20 mouse cellular contexts compared by ENCODE assay signal in genomic region chr14:79181748-79182147, GRCm38 (mm10).
DNase-seq lines count a peak whose midpoint lies in the region; TF ChIP-seq lines count a peak whose summit lies in the region.
"Had no signal": no experiment of that assay in that cellular context is flagged by ENCODE, and none has a peak within 500 bp of the region (broad histone marks: within the 10 kb centered on the region; RNA-seq: fewer than 3 reads in every experiment).

No protein-coding gene starts in this region.

- H3K27ac ChIP-seq in heart, adult 2 months: peak overlapping the region; percentile 93
- H3K27ac ChIP-seq: forebrain, embryonic 10.5 days; hindbrain, embryonic 12.5 days; liver, embryonic 12.5 days; stomach, postnatal 0 days had no signal

- peak; percentile 51 to 72 for DNase-seq in adrenal gland, adult (ENCODE audit: inconsistent age in 2 of 2, low spot score in 1 of 2)
- no peak for DNase-seq in adrenal gland, postnatal 10 days
- DNase-seq in heart, adult 2 months: no peak
- no peak for DNase-seq in heart, postnatal 14 days
- DNase-seq in adrenal gland, postnatal 36 days: peak; percentile 40 to 53
- no peak for DNase-seq in thymus, postnatal 25 days
- DNase-seq in left cerebral cortex, postnatal 25 days (ENCODE audit: low spot score in 2 of 2): no peak
- DNase-seq in kidney, postnatal 25 days: no peak
- DNase-seq: cerebellum, adult 11-12 months; cerebellum, postnatal 14 days; kidney, adult 2 months; kidney, postnatal 10 days; lung, adult 2 months; lung, postnatal 36 days; right cerebral cortex, postnatal 14 days had no signal

- no peak overlapping the region for H3K4me3 ChIP-seq in heart, adult 2 months
- H3K4me3 ChIP-seq: forebrain, embryonic 10.5 days; hindbrain, embryonic 12.5 days; limb, embryonic 12.5 days; liver, embryonic 12.5 days had no signal

- H3K79me2 ChIP-seq in heart, adult 2 months (replicated peaks; ENCODE audit: control insufficient read depth, insufficient read depth, low read length): no peaks in the 10 kb centered on the region

- TF ChIP-seq CTCF in heart, adult 2 months (IDR thresholded peaks at IDR 0.05): no peak

- no peak for TF ChIP-seq POLR2A in heart, adult 2 months (IDR thresholded peaks at IDR 0.05; ENCODE audit: insufficient read depth, low read depth, low read length)

- H3K36me3 ChIP-seq in heart, adult 2 months (ENCODE audit: control insufficient read depth, insufficient read depth, low read length): peaks cover 2% of the 10 kb centered on the region

- no peak overlapping the region for H3K9ac ChIP-seq in heart, adult 2 months (ENCODE audit: low read depth, low read length)
- H3K9ac ChIP-seq: hindbrain, embryonic 12.5 days; limb, embryonic 12.5 days; liver, embryonic 12.5 days had no signal

- peaks cover 20% of the 10 kb centered on the region for H3K4me1 ChIP-seq in heart, adult 2 months (ENCODE audit: control insufficient read depth, insufficient read depth, low read length)
- H3K4me1 ChIP-seq: liver, embryonic 12.5 days had no signal

- TF ChIP-seq EP300 in heart, adult 2 months (IDR thresholded peaks at IDR 0.05; ENCODE audit: insufficient read depth, low read depth, low read length): no peak

- intact Hi-C loops in heart, adult 2 months (cut with DNase I): loop anchor here (2.0 to 5.0 kb wide), 3 partner anchors 47 to 139 kb away; no protein-coding TSS in a partner anchor
- intact Hi-C loops in heart, postnatal 14 days (cut with DNase I): loop anchor here (5.0 to 10.0 kb wide), 3 partner anchors 57 to 121 kb away; partner anchors contain the start of gene Rgcc
- intact Hi-C loops in left cerebral cortex, postnatal 25 days (cut with DNase I): no loop called here

- no peaks in the 10 kb centered on the region for H3K27me3 ChIP-seq in heart, adult 2 months (ENCODE audit: control insufficient read depth, insufficient read depth, low read length)
- H3K27me3 ChIP-seq: hindbrain, embryonic 12.5 days; limb, embryonic 12.5 days; liver, embryonic 12.5 days had no signal

- WGBS in heart, adult 2 months: 86% methylated on average over 8 of the region's 8 CpGs

Comparison
In these comparisons a context has a peak if more than half of its experiments do, and no peak if none do; other contexts are left out.
1. DNase-seq: peak in adrenal gland, adult (2 of 2) and adrenal gland, postnatal 36 days (2 of 2); none in adrenal gland, postnatal 10 days (single experiment), heart, adult 2 months (0 of 2), heart, postnatal 14 days (0 of 2), thymus, postnatal 25 days (single experiment), left cerebral cortex, postnatal 25 days (0 of 2) and kidney, postnatal 25 days (0 of 2).